Mouse (Mus musculus) megakaryocyte, embryonic 14.5 days (primary cell): Measurements from ENCODE around the gene Hist1h2bk. TPM values are rescaled to one million over a fixed set of nuclear protein-coding genes. Genes with fewer than 3 reads are reported as not detected.
"Not testable (repeated sequence)": the region's sequence is repeated elsewhere in the genome, so short reads cannot be mapped to it uniquely, and the experiment has no call there.

Experiments
- H3K27me3 ChIP-seq: replicated peaks from 2 replicates; pipeline ENCODE3; 2012; ENCODE audit warnings: inconsistent platforms
- H3K36me3 ChIP-seq: replicated peaks from 2 replicates; pipeline ENCODE3; 2012; ENCODE audit warnings: low read length, inconsistent platforms, mixed read lengths
- H3K4me1 ChIP-seq: 2 replicates; pipeline ENCODE4 v1.6.1; 2012; ENCODE audit warnings: inconsistent platforms
- H3K4me3 ChIP-seq: replicated peaks from 2 replicates; pipeline ENCODE3; 2012; ENCODE audit warnings: moderate library complexity, mild to moderate bottlenecking, inconsistent platforms
- H3K9me3 ChIP-seq: 2 replicates; pipeline ENCODE4 v1.6.1; 2012; ENCODE audit warnings: inconsistent platforms
- FLI1 ChIP-seq: IDR thresholded peaks from 2 replicates; pipeline ENCODE4 v1.6.1; 2012; ENCODE audit warnings: low read length, inconsistent platforms, mixed read lengths
- GATA1 ChIP-seq: IDR thresholded peaks from 3 replicates; pipeline ENCODE4 v1.6.1; 2012; ENCODE audit warnings: mixed read lengths, low read length, inconsistent platforms, borderline replicate concordance
- polyA plus RNA-seq: library from polyadenylated mRNA; stranded (reverse); fragments of >175 nt; gene quantifications from 2 replicates; pipeline ENCODE4 v1.2.3, GENCODE M21; 2012; ENCODE audit warnings: low replicate concordance; ENCODE audit not compliant: insufficient read depth

The Hist1h2bk gene
- polyA plus RNA-seq, 1 experiment: 7.0 TPM

- H3K27me3 ChIP-seq: no peaks in the 10 kb centered on the region
- H3K4me3 ChIP-seq: no peak overlapping the region
- H3K36me3 ChIP-seq: no peaks in the 10 kb centered on the region
- TF ChIP-seq FLI1: no peak
- no peak for TF ChIP-seq GATA1
- peaks cover 50% of the 10 kb centered on the region for H3K4me1 ChIP-seq
- no peaks in the 10 kb centered on the region for H3K9me3 ChIP-seq
These were observed 13.4 kb downstream of the Hist1h2bk start for GRCm38 (mm10) chr13:22049041-22049440.

- Histone ChIP-seq H3K4me3 (peak overlapping the region; percentile 92), H3K36me3 (no peaks in the 10 kb centered on the region), H3K9me3 (no peaks in the 10 kb centered on the region), H3K27me3 (no peaks in the 10 kb centered on the region), H3K4me1 (peaks cover 42% of the 10 kb centered on the region)
- TF ChIP-seq FLI1 (no peak), GATA1 (no peak)
These were observed 14.2 kb downstream of the Hist1h2bk start for GRCm38 (mm10) chr13:22049737-22050440.

GRCm38 (mm10) chr13:22050591-22051522 lies 15.2 kb downstream of the Hist1h2bk start:
- Histone ChIP-seq H3K9me3 (no peaks in the 10 kb centered on the region), H3K4me1 (peaks cover 34% of the 10 kb centered on the region), H3K27me3 (peaks cover 5% of the 10 kb centered on the region)

GRCm38 (mm10) chr13:22051523-22051859 lies 15.8 kb downstream of the Hist1h2bk start:
- H3K27me3 ChIP-seq: peaks cover 7% of the 10 kb centered on the region
- peaks cover 33% of the 10 kb centered on the region for H3K4me1 ChIP-seq
- peak overlapping the region; percentile 92 for H3K4me3 ChIP-seq
- no peaks in the 10 kb centered on the region for H3K9me3 ChIP-seq
- TF ChIP-seq GATA1 (no peak), FLI1 (no peak)
- no peaks in the 10 kb centered on the region for H3K36me3 ChIP-seq

More at GRCm38 (mm10) chr13:22050591-22051522, 15.2 kb downstream of the Hist1h2bk start:
- H3K36me3 ChIP-seq: no peaks in the 10 kb centered on the region
- H3K4me3 ChIP-seq: peak overlapping the region; percentile 92
- TF ChIP-seq FLI1: no peak
- TF ChIP-seq GATA1: no peak

- TF ChIP-seq FLI1 (no peak), GATA1 (no peak)
- Histone ChIP-seq H3K36me3 (no peaks in the 10 kb centered on the region), H3K4me1 (peaks cover 30% of the 10 kb centered on the region), H3K27me3 (peaks cover 7% of the 10 kb centered on the region), H3K9me3 (no peaks in the 10 kb centered on the region), H3K4me3 (no peak overlapping the region)
These were observed 18.1 kb downstream of the Hist1h2bk start for GRCm38 (mm10) chr13:22053754-22054153.

GRCm38 (mm10) chr13:22061422-22061821 lies 25.8 kb downstream of the Hist1h2bk start:
- no peaks in the 10 kb centered on the region for H3K4me1 ChIP-seq
- no peaks in the 10 kb centered on the region for H3K27me3 ChIP-seq
- H3K4me3 ChIP-seq: no peak overlapping the region
- H3K36me3 ChIP-seq: no peaks in the 10 kb centered on the region
- TF ChIP-seq FLI1: no peak
- no peak for TF ChIP-seq GATA1
- peaks cover 2% of the 10 kb centered on the region for H3K9me3 ChIP-seq

- Histone ChIP-seq H3K36me3 (no peaks in the 10 kb centered on the region), H3K4me3 (no peak overlapping the region), H3K9me3 (peaks cover 4% of the 10 kb centered on the region), H3K27me3 (no peaks in the 10 kb centered on the region), H3K4me1 (no peaks in the 10 kb centered on the region)
- TF ChIP-seq FLI1 (no peak), GATA1 (no peak)
These were observed 27.8 kb downstream of the Hist1h2bk start for GRCm38 (mm10) chr13:22063468-22063867.

GRCm38 (mm10) chr13:22084140-22084539 lies 48.5 kb downstream of the Hist1h2bk start, which contains the start of gene Vmn1r188:
Gene Vmn1r188 (plus strand): TSS chr13:22084440.
- not testable (repeated sequence) for H3K4me1 ChIP-seq, H3K36me3 ChIP-seq, H3K4me3 ChIP-seq, H3K27me3 ChIP-seq, H3K9me3 ChIP-seq

Other genes with a start within 250 kb of the Hist1h2bk start
- gene Hist1h2an, start 248.7 kb upstream of the Hist1h2bk start, polyA plus RNA-seq: 22.2 and 79.5 TPM in 2 replicates
- gene Hist1h2bp, start 248.4 kb upstream of the Hist1h2bk start, polyA plus RNA-seq: 4.6 and 20.3 TPM in 2 replicates
- gene Hist1h2bq, start 225.7 kb upstream of the Hist1h2bk start, polyA plus RNA-seq: 83.2 and 173 TPM in 2 replicates
- not detected in 2 replicates for gene Hist1h2ao, start 225.4 kb upstream of the Hist1h2bk start, polyA plus RNA-seq
- 91.9 TPM in 1 of 2 replicates, not detected in the other for gene Hist1h4m, start 224.1 kb upstream of the Hist1h2bk start, polyA plus RNA-seq
- gene Hist1h4n, start 203.7 kb upstream of the Hist1h2bk start, polyA plus RNA-seq: 88.8 and 245 TPM in 2 replicates
- gene Hist1h2ap, start 202.4 kb upstream of the Hist1h2bk start, polyA plus RNA-seq: 10,971 and 11,665 TPM in 2 replicates
- gene Hist1h2br, start 202.1 kb upstream of the Hist1h2bk start, polyA plus RNA-seq: 74.1 and 174 TPM in 2 replicates
- not detected in 2 replicates for gene Zfp184, start 90.8 kb upstream of the Hist1h2bk start, polyA plus RNA-seq
- not detected in 2 replicates for gene Pom121l2, start 54.7 kb upstream of the Hist1h2bk start, polyA plus RNA-seq
- gene Prss16, start 26.1 kb upstream of the Hist1h2bk start, polyA plus RNA-seq: 0.81 TPM in 1 of 2 replicates, not detected in the other
- gene Hist1h2ah, start 302 bp upstream of the Hist1h2bk start, polyA plus RNA-seq: 89.8 and 975 TPM in 2 replicates
- 304 and 570 TPM in 2 replicates for gene Hist1h4i, start 5.5 kb downstream of the Hist1h2bk start, polyA plus RNA-seq
- 24.5 and 35.7 TPM in 2 replicates for gene Hist1h2ag, start 7.1 kb downstream of the Hist1h2bk start, polyA plus RNA-seq
- 27.3 and 32.8 TPM in 2 replicates for gene Hist1h2bj, start 7.3 kb downstream of the Hist1h2bk start, polyA plus RNA-seq
- not detected in 2 replicates for gene Vmn1r188, start 48.6 kb downstream of the Hist1h2bk start, polyA plus RNA-seq
- not detected in 2 replicates for gene Vmn1r189, start 70.0 kb downstream of the Hist1h2bk start, polyA plus RNA-seq
- not detected in 2 replicates for gene Vmn1r191, start 148.1 kb downstream of the Hist1h2bk start, polyA plus RNA-seq
- gene Vmn1r192, start 155.3 kb downstream of the Hist1h2bk start, polyA plus RNA-seq: not detected in 2 replicates
- gene Vmn1r193, start 187.3 kb downstream of the Hist1h2bk start, polyA plus RNA-seq: 0.03 TPM in 1 of 2 replicates, not detected in the other
- gene Vmn1r194, start 208.3 kb downstream of the Hist1h2bk start, polyA plus RNA-seq: not detected in 2 replicates
- not detected in 2 replicates for gene Vmn1r195, start 234.7 kb downstream of the Hist1h2bk start, polyA plus RNA-seq